Mouse (Mus musculus) ES-Bruce4 (cell line): ENCODE measurements around the gene Hist1h2ah.

Experiments used
- CTCF ChIP-seq: IDR thresholded peaks from one replicate; pipeline ENCODE4 v1.8.1; 2011; ENCODE audit warnings: low read depth, low read length
- POLR2A ChIP-seq: IDR thresholded peaks from one replicate; pipeline ENCODE4 v1.8.1; 2011; ENCODE audit warnings: low read length; ENCODE audit not compliant: insufficient read depth

DNA sequence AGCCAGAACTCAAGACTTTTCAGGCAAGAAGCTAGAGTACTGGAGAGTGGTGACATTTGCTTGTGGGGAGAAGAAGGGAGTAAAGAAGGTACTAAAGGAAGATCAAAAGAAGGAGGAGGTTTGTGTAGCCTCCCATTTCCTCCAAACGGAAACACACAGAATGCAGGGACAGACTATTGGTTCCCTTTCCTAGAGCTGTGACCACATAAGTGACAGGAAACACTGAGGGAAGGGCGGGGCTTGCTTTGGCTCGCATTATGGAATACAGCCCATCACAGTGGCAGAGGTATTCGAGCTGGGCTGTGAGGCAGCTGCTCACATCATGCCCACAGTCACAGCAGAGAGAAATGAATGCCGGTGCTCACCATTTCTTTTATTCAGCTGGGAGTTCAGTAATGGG lies 33.5 kb downstream of the Hist1h2ah start:
- no peak for TF ChIP-seq POLR2A
- TF ChIP-seq CTCF = no peak
